In genomic region chr11:85842596-85843346, GRCm38 (mm10) we compare ENCODE assay signal across 9 mouse cellular contexts. TPM values are rescaled to one million over a fixed set of nuclear protein-coding genes. Genes with fewer than 3 reads are reported as not detected.
DNase-seq lines count a peak whose midpoint lies in the region; ATAC-seq and TF ChIP-seq lines count a peak whose summit lies in the region.
"Had no signal": no experiment of that assay in that cellular context is flagged by ENCODE, and none has a peak within 500 bp of the region (broad histone marks: within the 10 kb centered on the region; RNA-seq: fewer than 3 reads in every experiment).

No protein-coding gene starts in this region.

- peaks cover 55% of the 10 kb centered on the region for H3K36me3 ChIP-seq in lung, embryonic 14.5 days (ENCODE audit: insufficient read depth)
- no peaks in the 10 kb centered on the region for H3K36me3 ChIP-seq in forebrain, embryonic 12.5 days (replicated peaks)
- no peaks in the 10 kb centered on the region for H3K36me3 ChIP-seq in midbrain, embryonic 14.5 days (ENCODE audit: control insufficient read depth, insufficient read depth, low read length)

- 5% methylated on average over 24 of the region's 24 CpGs for WGBS in lung, embryonic 14.5 days
- 4% methylated on average over 24 of the region's 24 CpGs for WGBS in forebrain, embryonic 12.5 days
- WGBS in midbrain, embryonic 14.5 days: 4% methylated on average over 24 of the region's 24 CpGs

- no peak for TF ChIP-seq CTCF in lung, embryonic 14.5 days (IDR thresholded peaks at IDR 0.05; ENCODE audit: low read depth)

- no peak for ATAC-seq in lung, embryonic 14.5 days (ENCODE audit: insufficient read depth)
- ATAC-seq in forebrain, embryonic 12.5 days (ENCODE audit: low FRiP score): no peak
- no peak for ATAC-seq in midbrain, embryonic 14.5 days (ENCODE audit: low FRiP score, low TSS enrichment)
- no peak for ATAC-seq in cerebellum, adult (ENCODE audit: insufficient number of reproducible peaks, low FRiP score, low TSS enrichment)
- no peak for ATAC-seq in erythroid progenitor cell, adult 5-6 weeks (replicated peaks; ENCODE audit: low FRiP score, poor library complexity, severe bottlenecking)

- peaks cover 37% of the 10 kb centered on the region for H3K27me3 ChIP-seq in lung, embryonic 14.5 days (ENCODE audit: insufficient read depth, low read length)
- peaks cover 97% of the 10 kb centered on the region for H3K27me3 ChIP-seq in forebrain, embryonic 12.5 days
- peaks cover 80% of the 10 kb centered on the region for H3K27me3 ChIP-seq in midbrain, embryonic 14.5 days (ENCODE audit: control insufficient read depth, insufficient read depth, low read length)

- DNase-seq in lung, embryonic 14.5 days: peak; percentile 66
- no peak for DNase-seq in lung, postnatal 25 days (ENCODE audit: low spot score)
- peak; percentile 39 for DNase-seq in kidney, adult 9 months
- DNase-seq in midbrain, embryonic 14.5 days: no peak
- DNase-seq in thymus, postnatal 10 days (ENCODE audit: low spot score in 2 of 2): no peak

- no peaks in the 10 kb centered on the region for H3K9me3 ChIP-seq in lung, embryonic 14.5 days (ENCODE audit: low read depth, low read length)
- H3K9me3 ChIP-seq in forebrain, embryonic 12.5 days: no peaks in the 10 kb centered on the region
- no peaks in the 10 kb centered on the region for H3K9me3 ChIP-seq in midbrain, embryonic 14.5 days (ENCODE audit: control insufficient read depth, low read length)

- H3K9ac ChIP-seq in lung, embryonic 14.5 days: peak overlapping the region; percentile 99
- peak overlapping the region; percentile 51; the same call in 1 of the 2 replicates for H3K9ac ChIP-seq in forebrain, embryonic 12.5 days
- no peak overlapping the region for H3K9ac ChIP-seq in midbrain, embryonic 14.5 days (replicated peaks; ENCODE audit: low read length)

- H3K4me2 ChIP-seq in lung, embryonic 14.5 days: peak overlapping the region; percentile 93
- H3K4me2 ChIP-seq in forebrain, embryonic 12.5 days: peak overlapping the region; percentile 87
- peak overlapping the region; percentile 69 for H3K4me2 ChIP-seq in midbrain, embryonic 14.5 days (ENCODE audit: low read length)

- peak overlapping the region; percentile 99 for H3K27ac ChIP-seq in lung, embryonic 14.5 days (ENCODE audit: low read depth)
- H3K27ac ChIP-seq in forebrain, embryonic 12.5 days: peak overlapping the region; percentile 66; the same call in 1 of the 2 replicates
- H3K27ac ChIP-seq in midbrain, embryonic 14.5 days (replicated peaks; ENCODE audit: low read depth, low read length): no peak overlapping the region

- H3K4me1 ChIP-seq in lung, embryonic 14.5 days (ENCODE audit: insufficient read depth): peaks cover 11% of the 10 kb centered on the region; the same call in 1 of the 2 replicates
- peaks cover 40% of the 10 kb centered on the region for H3K4me1 ChIP-seq in forebrain, embryonic 12.5 days
- peaks cover 13% of the 10 kb centered on the region; the same call in 1 of the 2 replicates for H3K4me1 ChIP-seq in midbrain, embryonic 14.5 days (ENCODE audit: control insufficient read depth, insufficient read depth, low read length)

- H3K4me3 ChIP-seq in lung, embryonic 14.5 days (ENCODE audit: low read depth, low read length): peak overlapping the region; percentile 80
- peak overlapping the region; percentile 46 for H3K4me3 ChIP-seq in forebrain, embryonic 12.5 days (replicated peaks)
- peak overlapping the region; percentile 32 for H3K4me3 ChIP-seq in midbrain, embryonic 14.5 days (replicated peaks; ENCODE audit: low read depth, low read length)

RNA-seq across cellular contexts. Expression of gene Gm11444, which starts 7.4 kb away (rescaled TPM):
- polyA plus RNA-seq in lung, embryonic 14.5 days (2014; fragmentation: Nextera tagmentation; extraction: Ambion mirVana): not detected in 2 replicates
- not detected in 2 replicates for polyA plus RNA-seq in forebrain, embryonic 12.5 days (2016; fragmentation: Nextera tagmentation; extraction: Ambion mirVana)
- not detected in 2 replicates for polyA plus RNA-seq in midbrain, embryonic 14.5 days (2014; fragmentation: Nextera tagmentation; extraction: Ambion mirVana)
- total RNA-seq in erythroid progenitor cell, adult 5-6 weeks (2015; ENCODE audit: low replicate concordance): not detected in 2 replicates
- total RNA-seq in erythroid progenitor cell, adult 5-6 weeks (2017; ENCODE audit: low replicate concordance): not detected in 2 replicates
- polyA plus RNA-seq: gonadal fat pad, adult 2 months had no signal

RNA-seq across cellular contexts. Expression of gene Tbx2, which starts 10.4 kb away (rescaled TPM):
- 61.4 and 67.5 TPM in 2 replicates for polyA plus RNA-seq in lung, embryonic 14.5 days (2014; fragmentation: Nextera tagmentation; extraction: Ambion mirVana)
- 0.81 and 1.0 TPM in 2 replicates for polyA plus RNA-seq in forebrain, embryonic 12.5 days (2016; fragmentation: Nextera tagmentation; extraction: Ambion mirVana)
- polyA plus RNA-seq in midbrain, embryonic 14.5 days (2014; fragmentation: Nextera tagmentation; extraction: Ambion mirVana): 0.69 and 0.83 TPM in 2 replicates
- total RNA-seq in erythroid progenitor cell, adult 5-6 weeks (2015; ENCODE audit: low replicate concordance): 1.1 TPM in 1 of 2 replicates, not detected in the other
- 1.4 TPM in 1 of 2 replicates, not detected in the other for total RNA-seq in erythroid progenitor cell, adult 5-6 weeks (2017; ENCODE audit: low replicate concordance)

RNA-seq across cellular contexts. Expression of gene Tbx4, which starts 43.5 kb away (rescaled TPM):
- 67.9 and 73.4 TPM in 2 replicates for polyA plus RNA-seq in lung, embryonic 14.5 days (2014; fragmentation: Nextera tagmentation; extraction: Ambion mirVana)
- polyA plus RNA-seq in forebrain, embryonic 12.5 days (2016; fragmentation: Nextera tagmentation; extraction: Ambion mirVana): 0.23 and 0.42 TPM in 2 replicates
- polyA plus RNA-seq in midbrain, embryonic 14.5 days (2014; fragmentation: Nextera tagmentation; extraction: Ambion mirVana): 0.21 and 0.22 TPM in 2 replicates
- not detected in 2 replicates for total RNA-seq in erythroid progenitor cell, adult 5-6 weeks (2015; ENCODE audit: low replicate concordance)
- not detected in 2 replicates for total RNA-seq in erythroid progenitor cell, adult 5-6 weeks (2017; ENCODE audit: low replicate concordance)

Comparison
In these comparisons a context has a peak if more than half of its experiments do, and no peak if none do; other contexts are left out.
1. DNase-seq: peak in lung, embryonic 14.5 days (single experiment) and kidney, adult 9 months (single experiment); none in lung, postnatal 25 days (single experiment), midbrain, embryonic 14.5 days (single experiment) and thymus, postnatal 10 days (0 of 2).
2. RNA of gene Tbx2, which starts 10.4 kb away (polyA plus RNA-seq): 61.4 to 67.5 TPM in lung, embryonic 14.5 days; 0.81 to 1.0 TPM in forebrain, embryonic 12.5 days and 0.69 to 0.83 TPM in midbrain, embryonic 14.5 days; every median in the first group is over 10 times any median in the second.
3. RNA of gene Tbx4, which starts 43.5 kb away (polyA plus RNA-seq): 67.9 to 73.4 TPM in lung, embryonic 14.5 days; 0.23 to 0.42 TPM in forebrain, embryonic 12.5 days and 0.21 to 0.22 TPM in midbrain, embryonic 14.5 days; every median in the first group is over 10 times any median in the second.
4. Peak in every context shown above with its lines, with median percentiles within 50 percentile points of each other: H3K4me2 ChIP-seq and H3K4me3 ChIP-seq.